Mouse (Mus musculus) kidney, adult 9 months (tissue): ENCODE results near the gene Slc22a18.

Experiments used
- DNase-seq: peaks from one replicate; pipeline ENCODE4 v3.0.0; 2022

Gene Slc22a18

DNA sequence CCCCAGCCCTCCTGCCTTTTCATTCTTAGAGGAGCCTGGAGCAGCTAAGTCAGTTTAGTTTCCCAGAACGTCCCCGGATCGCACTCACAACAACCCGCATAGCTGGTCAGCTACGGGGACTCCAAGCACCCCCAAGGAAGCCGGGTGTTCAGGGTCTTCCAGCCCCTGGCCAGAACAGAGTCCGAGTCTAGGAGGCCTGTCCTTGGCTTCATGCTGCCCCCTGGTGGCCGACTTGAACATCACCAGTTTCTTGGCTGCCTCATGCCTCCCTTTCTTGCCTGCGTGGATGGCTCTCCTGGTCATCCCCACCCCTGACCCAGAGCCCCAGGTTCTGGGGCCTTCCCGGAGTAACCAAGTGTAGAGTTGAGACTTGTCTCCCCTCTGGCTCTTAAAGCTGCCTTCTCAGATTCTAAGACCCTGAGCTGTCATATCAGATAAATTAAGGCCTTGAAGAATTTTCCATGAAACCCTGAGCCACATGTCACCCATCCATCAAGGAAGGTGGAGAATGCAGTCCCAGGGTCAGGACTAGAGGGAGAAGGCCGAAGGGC lies 9.6 kb upstream of the Slc22a18 start:
- DNase-seq = peak; percentile 68

DNA sequence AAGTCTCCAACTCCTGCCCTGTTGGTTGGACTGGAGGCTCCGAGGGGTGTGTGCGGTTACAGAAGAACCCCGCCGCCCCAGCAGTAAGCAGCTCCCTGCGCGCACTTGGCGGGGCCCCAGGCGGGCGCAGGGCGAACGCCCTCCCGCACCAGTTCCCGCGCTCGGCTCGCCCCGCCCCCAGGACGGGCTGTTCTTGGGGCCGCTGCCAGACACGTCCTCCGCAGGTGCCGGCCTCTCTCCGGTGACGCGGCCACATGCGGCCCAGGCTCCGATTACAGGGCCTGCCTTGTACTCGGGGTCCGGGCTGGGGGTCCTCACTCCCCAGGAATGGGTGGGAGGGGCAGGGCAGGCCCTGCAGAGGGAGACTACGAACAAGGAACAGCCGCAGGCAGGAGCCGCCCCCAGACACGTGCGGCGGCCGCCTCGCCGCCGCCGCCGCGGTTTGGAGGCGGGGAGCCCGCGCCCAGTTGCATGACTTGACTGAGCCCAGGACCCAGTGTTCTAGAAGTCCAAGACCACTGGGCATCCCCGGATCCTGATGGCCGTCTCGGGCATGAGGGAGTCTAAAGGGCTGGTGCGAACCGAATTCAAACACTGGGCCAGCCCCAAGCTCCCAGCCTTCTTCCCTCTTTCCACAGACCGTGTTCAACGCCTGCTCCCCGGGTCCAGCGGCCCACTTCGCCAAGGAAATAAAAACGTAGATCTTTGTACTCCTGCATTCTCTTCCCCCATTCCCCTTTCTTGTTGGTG lies 8.6 kb upstream of the Slc22a18 start:
- no peak for DNase-seq

DNA sequence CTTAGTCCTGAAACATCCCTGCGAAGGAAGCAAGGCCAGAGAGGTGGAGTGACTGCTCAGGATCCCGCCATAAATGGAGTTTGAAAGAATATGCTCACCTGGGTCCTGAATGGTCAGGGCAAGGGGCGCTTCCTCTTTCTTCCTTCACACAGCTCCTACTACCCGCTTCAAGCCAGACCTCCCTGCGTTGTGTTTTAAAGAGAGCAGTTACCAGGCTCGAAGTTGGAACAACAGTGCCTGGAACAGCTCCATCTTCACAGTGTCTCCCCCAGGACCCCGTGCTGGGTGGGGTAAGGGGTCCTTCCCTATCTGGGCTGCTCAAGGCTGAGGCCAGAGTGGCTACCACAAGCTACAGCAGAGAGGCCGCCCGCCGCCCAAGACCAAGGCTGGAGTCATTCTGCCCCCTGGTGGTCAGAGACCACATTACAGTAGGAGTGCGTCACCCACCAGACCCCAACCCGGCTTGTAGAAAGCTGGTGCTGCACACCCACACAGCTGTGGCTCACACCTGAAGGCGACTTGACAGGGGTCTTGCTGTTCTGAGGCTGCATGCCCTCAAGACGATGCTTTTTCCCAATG lies 7.3 kb upstream of the Slc22a18 start:
- peak; percentile 79 for DNase-seq

DNA sequence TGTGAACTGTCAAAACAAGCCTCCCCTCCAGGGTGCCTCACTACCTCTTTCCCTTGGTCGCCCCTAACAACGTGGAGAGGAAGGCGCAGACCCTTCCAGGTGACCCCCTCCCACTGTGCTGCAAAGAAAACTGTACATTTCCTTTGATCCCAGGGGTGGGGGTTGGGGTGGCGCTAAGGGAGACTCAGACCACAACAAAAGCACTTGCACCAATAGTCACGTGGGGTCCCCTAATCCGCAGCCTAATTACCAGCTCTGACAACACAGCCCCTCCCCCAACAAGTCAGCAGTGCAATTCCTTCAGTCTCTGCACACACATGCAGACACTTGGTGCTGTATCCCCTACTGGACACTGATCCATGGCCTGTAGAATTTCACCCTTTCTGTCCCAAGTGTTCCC lies 5.8 kb upstream of the Slc22a18 start:
- DNase-seq = no peak

DNA sequence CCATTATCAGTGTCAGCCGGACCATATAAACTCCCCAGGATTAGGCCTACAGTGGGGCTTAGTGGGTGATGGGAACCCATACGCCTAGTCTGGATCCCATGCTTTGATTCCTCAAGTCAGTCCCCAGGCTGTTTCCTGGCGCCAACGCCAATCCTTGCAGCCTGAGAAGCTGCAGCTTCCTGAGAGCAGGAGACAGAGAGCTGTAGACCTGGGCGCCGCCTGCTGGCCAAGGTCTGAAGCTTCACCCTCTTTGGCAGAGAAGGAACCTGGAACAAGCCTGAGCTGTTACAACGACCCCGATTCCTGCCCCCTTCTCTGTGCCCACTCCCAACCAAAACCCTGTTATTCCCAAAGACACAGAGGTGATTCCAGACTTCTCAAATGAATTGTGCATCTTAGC lies 3.6 kb upstream of the Slc22a18 start:
- peak; percentile 73 for DNase-seq

DNA sequence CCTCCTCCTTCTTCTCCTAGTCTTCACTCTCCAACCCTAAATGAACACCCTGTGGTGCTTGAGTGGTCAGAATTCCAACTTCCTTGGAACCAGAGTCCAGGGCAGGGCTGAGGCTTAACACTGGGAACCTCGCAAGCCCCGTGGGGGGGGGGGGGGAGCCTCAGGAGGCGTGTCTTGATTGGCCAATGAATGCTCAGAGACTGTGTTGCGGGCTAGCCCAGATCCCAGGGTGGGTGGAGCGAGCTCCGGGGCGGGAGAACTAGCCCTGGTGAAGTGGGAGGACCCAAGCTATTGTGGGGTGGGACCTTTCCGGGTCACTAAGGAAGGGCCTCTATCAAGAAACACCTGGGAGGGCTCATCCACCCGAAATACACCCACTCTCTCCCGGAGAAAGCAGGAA lies 1.3 kb downstream of the Slc22a18 start:
- DNase-seq = peak; percentile 83

DNA sequence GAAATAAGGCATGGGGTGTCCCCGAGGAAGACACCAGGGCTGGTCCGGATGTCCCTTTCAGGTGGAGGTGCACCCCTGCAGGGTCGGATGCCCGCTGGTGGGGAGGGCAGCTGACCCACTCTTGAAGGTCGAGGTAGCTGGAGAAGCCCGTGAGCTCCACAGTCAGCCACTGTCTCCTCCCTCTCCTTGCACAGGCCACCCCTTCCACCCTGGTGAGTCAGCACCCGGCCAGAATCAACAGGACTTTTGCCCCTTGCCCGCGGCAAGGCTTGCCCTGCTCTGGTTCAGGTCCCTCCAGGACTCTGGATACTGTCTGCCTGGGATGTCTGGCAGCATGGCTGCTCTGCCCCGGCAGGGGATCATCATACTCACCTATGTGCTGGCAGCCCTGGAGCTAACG lies 2.3 kb downstream of the Slc22a18 start:
- peak; percentile 92 for DNase-seq

DNA sequence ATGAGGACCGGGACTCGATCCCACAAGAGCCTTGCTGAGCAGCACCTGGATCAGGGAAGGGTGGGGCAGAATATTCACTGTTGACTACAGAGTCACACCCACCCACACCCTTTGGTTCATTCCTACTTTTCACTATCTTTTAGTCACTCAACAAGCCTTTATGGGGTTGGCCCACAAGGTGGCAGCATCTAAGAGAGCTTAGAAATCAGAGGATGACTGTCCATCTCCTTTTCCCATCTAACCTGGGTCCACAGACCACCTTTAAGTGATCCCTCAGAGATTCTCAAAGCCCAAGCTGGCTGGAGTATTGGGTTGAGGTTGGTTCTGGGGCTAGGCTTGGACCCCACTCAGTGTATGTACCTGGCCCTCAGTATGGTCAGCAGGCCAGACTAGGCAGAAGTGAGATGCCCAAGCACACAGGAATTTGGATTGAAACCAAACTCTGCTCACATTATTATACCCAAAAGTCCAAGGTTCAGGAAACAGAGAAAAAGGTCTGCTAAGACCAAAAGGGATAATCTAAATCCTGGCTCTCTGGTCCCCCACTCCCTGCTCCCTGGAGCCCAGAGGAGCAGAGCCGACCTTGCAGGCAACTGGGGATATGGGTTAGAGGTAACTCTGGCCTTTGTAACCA lies 3.3 kb downstream of the Slc22a18 start:
- DNase-seq = peak; percentile 77

DNA sequence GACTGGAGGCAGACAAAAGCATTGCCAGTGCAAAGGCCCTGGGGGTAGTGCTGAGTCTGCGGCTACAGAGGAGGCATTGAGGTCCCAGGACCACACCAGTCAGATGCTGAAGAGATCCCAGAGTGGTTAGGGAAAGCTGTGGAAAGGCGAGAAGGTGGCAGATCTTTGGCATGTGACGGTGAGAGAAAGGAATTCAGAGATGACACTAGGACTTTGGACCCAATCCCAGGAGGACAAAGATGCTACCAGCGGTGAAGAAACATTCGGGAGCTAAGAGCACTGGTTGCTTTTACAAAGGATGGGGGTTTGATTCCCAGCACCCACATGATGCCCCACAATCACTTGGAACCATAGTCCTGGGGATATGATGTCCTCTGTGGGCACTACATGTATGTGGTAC lies 4.3 kb downstream of the Slc22a18 start:
- peak; percentile 66 for DNase-seq

DNA sequence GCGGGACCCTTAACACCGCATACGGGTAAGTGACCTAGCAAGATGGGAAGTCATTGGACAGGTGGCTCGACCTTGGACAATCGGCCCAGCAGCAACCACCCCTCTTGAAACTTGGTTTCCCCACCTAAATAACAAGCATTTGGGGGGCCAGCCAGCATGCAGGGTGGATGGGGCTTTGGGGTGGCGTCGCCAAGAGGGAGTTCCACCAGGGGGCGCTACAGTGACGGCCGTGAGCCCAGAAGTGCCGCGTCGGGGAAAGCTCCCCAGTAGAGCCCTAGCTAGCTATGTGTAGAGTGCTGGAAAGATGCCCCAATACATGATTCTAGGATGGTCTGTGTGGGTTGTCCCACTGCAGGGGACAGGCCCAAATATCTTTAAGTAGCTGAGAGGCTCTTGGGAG lies 7.0 kb downstream of the Slc22a18 start:
- DNase-seq = peak; percentile 69

DNA sequence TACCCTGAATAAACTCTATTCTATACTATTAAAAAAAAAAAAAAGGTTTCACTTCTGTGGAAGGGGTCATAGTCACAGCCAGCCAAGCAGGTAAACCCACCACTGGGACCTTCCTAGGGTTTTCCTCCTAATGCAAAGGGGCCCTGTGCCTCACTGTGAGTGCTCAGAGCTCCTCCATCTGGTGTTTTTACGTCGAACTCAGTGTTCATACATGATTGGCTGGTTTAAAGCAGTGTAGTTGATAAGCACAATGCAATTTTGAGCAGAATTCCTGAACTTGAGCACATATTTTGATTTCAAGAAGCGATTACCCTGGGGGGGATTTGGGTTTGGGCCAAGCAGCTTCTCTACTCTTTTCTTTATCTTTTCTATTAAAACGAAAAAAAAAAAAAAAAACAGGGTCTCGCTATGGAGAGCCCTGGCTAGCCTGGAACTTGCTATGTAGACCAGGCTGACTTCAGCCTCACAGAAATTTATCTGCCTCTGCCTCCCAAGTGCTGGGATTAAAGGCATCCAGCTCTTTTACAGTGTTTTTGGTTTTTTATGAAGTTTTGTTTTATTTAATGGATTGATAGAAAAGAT lies 8.4 kb downstream of the Slc22a18 start:
- no peak for DNase-seq

DNA sequence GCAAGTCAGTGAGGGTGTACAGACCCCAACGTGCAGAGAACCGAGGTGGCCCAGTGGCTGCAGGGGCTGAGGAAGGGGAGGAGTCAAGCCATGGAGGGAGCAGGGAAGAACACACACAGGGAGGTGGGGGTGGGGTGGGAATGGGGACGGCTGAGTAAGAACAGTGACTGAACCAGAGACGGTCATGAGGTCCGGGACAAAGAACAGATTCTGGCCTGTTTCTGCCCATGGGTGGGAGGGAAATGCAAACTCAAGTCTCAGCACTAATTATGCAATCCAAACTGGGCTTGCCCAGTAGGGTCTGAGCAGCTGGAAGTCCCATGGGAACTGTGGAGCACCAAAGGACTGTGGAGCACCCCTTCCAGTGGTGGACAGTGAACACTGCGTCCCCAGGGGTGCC lies 9.0 kb downstream of the Slc22a18 start:
- DNase-seq = peak; percentile 66

DNA sequence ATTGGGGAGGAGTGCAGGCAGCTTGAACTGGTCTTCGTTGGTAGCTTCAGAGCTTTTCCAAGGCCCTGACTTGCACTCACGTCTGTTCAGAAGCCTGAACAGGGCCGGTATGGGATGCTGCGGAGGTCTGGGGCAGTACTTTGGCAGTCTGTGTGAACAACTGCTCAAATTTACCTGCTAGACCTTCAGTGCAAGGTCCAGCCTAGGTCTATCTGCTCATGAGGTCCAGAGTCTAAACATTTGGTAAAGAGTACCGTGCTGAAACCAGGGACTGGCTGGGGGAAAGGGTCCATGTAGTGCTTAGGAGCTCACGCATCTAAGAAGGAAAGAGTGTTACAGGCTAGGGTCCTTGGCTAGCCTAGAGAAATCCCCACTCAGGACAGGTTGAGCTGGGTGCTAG lies 16.2 kb downstream of the Slc22a18 start:
- DNase-seq = peak; percentile 55

DNA sequence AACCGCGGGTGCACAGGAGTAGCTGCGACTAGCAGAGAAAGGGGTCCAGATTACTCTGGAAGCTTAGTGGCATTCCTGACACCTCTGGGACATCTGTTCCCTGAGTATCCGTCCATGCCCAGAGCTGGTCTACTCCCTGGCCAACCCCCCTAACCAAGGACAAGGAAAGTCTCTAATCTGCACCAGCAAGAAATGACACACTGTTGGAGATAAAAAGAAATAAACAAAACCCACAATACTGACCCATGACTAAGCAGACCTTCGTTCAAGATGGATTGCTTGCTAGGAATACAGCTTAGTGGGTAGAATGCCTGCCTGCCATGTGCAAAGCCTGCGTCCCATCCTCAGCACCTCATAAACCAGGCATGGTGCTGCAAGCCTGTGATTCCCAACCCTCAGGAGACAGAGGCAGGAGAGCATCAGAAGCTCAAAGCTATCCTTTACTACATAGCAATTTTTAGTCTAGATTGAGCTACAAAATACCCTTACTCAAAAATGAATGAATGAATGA lies 20.1 kb downstream of the Slc22a18 start:
- DNase-seq = no peak

DNA sequence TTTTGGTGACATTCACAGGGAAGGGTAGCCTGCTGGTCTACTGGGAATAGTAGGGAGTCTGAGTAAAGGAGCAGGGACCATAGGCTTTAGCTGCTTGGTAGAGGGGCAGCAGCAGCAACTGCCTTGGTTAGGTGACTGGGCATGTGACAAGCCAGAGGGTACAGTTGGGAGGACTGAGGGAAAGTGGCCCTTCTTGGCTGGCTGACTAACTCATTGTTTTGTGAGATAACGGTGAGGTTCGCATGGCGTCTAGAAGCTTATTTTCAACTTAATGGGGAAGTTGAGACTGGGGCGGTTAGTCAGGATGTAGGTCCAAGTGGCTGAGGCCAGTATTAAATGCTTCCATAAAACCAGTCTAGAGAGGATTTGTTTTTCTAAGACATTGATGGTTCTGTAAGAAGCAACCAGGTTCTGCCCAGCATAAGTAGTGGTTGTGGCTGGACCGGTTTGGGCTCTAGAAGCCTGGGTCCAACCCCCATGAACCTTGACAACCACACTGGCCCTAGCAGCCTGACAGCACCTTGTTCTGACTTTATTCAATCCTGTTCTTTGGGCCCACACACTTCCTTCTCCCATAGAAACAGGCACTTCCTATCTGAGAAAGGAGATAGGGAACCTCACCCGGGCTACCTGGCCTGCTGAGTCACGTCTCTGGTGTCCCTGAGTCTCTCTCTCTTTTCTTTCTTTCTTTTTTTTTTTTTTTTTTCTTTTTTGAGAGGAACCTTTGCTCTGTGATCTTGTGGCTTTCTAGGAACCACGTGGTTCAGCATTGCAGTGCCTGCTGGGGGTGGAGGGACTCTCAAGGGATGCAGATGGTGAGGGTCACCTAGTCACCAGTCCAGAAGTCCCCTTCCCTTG lies 21.8 kb downstream of the Slc22a18 start:
- DNase-seq = no peak

DNA sequence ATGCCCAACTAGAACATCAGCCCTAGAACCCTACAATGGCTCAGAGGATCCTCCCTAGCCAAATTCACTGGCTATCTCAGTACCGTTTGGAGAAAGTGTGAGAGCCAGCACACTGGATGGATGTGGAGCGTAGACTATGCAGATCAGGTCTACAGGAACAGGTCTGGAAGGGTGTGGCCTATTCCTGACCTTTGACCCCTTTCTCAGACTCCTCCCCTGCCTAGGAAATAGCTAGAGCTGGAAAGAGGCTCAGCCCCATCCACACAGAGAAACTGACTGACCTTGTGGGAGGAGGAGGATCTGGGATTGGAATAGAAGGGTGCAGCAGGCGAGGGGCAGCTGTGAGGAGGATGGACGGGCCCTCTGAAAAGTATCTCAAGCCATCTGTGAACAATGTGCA lies 25.0 kb downstream of the Slc22a18 start:
- DNase-seq = peak; percentile 74

DNA sequence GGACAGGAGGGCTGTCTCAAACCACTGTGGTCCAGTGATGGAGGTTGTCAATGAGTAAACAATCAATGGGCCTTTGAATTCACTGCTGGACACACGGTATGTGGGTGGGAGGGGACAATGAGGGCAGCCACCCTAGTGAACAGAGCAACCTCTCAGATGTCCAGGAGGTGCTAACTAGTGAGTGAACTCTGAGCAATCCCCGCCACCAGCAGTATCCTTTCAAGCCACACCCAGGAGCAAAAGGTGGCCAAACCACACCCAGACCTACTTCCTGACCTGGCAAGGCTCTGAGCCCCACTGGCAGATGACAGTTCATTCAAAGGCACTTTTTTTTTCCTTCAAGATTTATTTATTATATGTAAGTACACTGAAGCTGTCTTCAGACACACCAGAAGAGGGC lies 27.4 kb downstream of the Slc22a18 start:
- DNase-seq = peak; percentile 92

DNA sequence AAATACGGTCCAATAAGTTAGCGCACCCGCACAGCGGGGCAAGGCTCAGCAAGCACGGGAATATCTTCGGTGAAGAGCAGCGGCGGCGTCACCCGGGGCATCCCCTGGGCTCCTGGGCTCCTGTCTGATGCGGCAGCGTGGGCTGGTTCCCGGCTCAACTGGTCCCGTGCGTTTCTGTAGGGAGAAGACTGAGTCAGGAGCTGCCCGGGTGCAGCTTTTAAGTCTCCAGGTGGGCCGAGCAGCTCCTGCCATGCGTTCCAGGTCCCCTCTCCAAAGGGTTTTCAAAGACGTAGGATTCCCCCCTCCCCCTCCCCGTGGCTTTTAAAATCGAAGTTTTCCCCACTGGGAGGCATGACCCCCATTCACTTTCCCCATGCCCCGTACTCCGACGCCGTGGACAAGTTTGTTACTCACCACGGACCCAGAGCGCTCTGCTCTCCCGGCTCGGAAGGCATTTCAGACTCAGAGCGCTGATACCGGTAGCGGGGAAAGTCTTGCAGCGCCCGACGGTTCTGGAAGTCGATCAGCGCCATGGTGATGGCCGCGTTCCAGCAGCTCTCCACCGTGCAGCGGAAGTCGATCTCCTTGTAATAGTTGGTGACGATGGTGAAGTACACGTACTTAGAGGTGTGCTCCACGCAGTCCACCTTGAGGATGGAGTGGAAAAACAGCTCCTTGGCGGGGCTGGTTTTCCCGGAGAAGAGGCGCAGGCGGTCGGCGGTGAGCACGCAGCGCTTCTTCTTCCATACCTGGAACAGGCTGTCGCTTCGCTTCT lies 28.3 kb downstream of the Slc22a18 start:
- peak; percentile 66 for DNase-seq

DNA sequence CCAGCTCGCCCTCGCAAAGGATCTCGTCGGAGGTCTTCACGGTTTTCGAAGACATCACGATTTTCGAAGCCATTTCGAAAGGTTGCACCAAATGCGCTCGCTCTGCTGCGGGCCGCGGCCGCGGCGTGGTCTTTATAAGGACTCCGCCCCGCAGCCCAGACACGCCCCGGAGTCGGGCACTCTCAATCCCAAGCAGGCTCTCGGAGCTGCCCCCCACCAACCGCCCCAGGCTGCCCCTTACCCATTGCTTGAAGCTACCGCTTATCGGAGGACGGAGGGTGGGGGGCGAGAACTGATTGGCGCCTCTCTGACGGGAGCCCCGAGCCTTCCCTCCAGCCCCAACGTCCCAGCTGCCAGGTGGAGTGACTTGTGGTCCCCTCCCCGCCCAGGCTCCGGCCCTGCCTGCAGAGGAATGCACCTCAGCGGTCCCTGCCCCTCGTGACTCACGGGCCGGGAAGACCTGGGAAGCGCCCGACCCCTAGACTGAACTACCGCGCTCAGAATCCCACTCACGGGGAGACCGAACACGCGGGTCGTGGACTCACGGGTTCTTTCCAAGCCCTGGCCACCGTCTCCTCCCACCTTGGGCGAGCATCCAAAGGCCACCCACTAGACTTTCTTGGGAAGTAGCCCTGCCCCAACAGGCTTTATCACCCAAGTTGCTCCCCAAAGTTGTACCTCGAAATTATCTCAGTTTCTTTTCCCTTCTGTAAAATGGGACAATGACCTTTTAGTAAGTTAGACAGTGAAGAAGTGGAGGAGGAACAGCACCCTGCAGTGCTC lies 29.1 kb downstream of the Slc22a18 start, which contains the start of gene Phlda2:
Gene Phlda2, minus strand, starts transcription at position 733 of the 783 bp plus-strand sequence.
- peak; percentile 68 for DNase-seq

DNA sequence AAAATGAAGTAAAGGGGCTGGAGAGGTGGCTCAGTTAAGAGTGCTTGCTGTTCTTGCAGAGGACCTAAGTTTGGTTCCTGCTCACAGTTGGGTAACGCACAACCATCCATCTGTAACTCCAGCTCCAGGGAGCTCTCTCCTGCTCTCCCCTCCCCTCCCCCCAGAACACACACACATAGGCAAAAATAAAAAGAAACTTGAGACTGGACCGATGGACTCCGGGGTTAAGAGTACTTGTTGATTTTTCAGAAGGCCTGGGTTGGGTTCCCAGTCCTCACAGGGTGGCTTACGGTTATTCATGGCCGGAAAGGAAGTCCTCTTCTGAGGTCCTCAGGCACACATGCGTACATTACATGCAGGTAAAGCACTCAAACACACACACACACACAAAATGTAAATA lies 30.4 kb downstream of the Slc22a18 start:
- peak; percentile 72 for DNase-seq

DNA sequence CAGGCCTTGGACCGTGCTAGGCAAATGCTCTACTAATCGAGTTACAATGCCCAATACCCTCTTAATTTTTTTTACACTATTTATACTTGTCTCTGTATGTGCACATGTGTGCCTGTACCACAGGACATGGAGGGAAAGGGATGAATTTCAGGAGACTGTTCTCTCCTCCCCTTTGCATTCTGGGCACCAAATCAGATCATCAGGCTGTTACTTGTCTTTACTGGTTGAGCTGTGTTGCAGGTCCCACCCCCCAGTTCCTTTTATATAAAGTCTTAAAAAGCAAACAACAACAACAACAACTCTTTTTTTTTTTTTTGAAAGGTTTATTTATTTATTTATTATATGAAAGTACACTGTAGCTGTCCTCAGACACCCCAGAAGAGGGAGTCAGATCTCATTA lies 31.9 kb downstream of the Slc22a18 start:
- DNase-seq = no peak
